Mouse (Mus musculus): ENCODE results near the gene Sox4.

Gene Sox4

DNA sequence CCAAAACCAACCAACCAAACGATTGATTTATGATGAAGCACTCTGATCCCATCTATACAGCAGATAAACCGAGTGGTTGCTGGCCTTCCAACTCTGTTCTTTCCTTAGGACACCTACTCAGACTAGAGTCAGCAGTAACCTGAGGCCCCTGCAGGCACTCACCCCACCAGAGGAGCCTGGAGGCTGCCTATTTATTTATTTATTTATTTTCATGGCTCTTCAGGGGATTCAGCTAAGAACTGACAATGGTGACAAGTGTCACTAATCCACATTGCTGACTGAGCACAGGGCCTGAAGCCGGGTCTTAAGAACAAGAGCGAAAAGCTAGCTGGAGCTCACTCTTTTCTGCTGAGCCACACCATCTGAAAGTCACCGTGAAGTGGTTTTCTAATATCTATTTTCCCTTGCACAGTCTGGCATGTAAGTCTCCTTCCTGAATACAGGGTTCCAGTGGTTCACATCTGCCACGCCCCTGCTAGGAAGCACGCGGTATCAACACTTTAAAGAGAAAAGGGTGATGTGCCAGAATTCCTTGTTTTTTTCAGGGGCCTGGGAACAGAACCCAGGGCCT, 6.9 kb downstream of the Sox4 start:
- no peak for DNase-seq (ENCODE audit: low spot score)

GRCm38 (mm10) chr13:28945681-28946080, 7.8 kb downstream of the Sox4 start:
- DNase-seq (ENCODE audit: low spot score) = no peak

- DNase-seq (ENCODE audit: low spot score) = no peak
These were observed 10.6 kb downstream of the Sox4 start for GRCm38 (mm10) chr13:28942926-28943325.

GRCm38 (mm10) chr13:28941983-28942630, 11.4 kb downstream of the Sox4 start:
- no peak for DNase-seq (ENCODE audit: low spot score)

- no peak for DNase-seq (ENCODE audit: low spot score)
These were observed 20.1 kb downstream of the Sox4 start for GRCm38 (mm10) chr13:28933375-28933774.

- DNase-seq (ENCODE audit: low spot score) = no peak
These were observed 21.7 kb downstream of the Sox4 start for GRCm38 (mm10) chr13:28931776-28932175.

- DNase-seq (ENCODE audit: low spot score) = no peak
These were observed 22.2 kb downstream of the Sox4 start for GRCm38 (mm10) chr13:28931266-28931665.

DNA sequence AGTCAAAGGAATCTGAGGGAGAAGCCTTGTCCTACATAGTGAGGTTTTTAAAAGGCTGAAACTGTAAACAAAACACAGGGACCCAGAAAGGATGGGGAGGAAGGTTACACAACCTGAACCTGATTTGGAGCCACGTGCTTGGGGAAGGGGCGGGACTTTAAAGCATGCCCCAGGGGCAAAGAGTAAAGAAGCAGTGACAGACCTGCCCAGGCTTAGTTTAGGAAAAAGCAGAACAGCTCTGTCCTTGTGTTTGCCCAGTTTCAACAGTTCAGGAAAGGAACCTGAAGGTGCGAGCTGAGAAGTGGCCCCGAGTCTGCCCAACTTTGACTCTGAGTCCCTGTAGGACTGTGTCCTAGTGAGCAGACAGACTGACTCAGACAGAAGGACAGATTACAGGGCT, 23.1 kb downstream of the Sox4 start:
- no peak for DNase-seq (ENCODE audit: low spot score)

DNA sequence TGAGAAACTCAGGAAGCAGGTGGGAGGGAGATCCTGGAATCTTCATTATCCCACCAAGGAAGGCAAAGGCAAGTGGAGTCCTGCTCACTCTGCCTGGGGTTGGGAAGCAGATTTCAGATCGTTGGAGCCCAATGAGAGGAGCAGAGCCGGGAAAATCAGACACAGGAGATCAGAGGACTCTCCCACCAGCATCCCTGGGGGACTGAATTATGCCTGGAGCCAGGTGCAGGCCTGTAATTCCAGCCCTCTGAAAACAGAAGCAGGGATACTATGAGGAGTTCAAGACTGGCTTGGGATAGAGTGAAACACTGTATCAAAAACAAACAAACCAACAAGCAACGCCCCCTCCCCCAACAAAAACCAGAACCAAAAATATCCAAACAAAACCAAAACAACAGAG, 23.6 kb downstream of the Sox4 start:
- no peak for DNase-seq (ENCODE audit: low spot score)

DNA sequence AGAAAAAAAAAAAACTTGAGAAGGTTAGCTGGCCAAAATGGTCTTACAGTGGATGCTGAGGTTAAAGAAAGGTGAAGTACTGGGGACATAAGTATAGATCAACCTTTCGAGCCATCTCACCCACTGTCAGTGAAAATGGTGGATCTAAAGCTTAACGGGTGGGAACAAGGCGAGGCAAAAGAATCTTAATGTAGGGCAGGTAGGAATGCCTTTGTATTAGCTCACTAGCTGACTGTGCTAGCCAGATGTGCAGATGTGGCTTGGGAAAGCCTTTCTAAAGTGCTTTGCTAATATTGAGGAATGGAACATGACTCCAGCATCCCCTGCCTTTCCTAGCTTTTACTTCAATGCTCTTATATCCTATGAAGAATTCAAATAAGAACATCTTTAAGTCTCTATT, 30.4 kb downstream of the Sox4 start:
- no peak for DNase-seq (ENCODE audit: low spot score)

DNA sequence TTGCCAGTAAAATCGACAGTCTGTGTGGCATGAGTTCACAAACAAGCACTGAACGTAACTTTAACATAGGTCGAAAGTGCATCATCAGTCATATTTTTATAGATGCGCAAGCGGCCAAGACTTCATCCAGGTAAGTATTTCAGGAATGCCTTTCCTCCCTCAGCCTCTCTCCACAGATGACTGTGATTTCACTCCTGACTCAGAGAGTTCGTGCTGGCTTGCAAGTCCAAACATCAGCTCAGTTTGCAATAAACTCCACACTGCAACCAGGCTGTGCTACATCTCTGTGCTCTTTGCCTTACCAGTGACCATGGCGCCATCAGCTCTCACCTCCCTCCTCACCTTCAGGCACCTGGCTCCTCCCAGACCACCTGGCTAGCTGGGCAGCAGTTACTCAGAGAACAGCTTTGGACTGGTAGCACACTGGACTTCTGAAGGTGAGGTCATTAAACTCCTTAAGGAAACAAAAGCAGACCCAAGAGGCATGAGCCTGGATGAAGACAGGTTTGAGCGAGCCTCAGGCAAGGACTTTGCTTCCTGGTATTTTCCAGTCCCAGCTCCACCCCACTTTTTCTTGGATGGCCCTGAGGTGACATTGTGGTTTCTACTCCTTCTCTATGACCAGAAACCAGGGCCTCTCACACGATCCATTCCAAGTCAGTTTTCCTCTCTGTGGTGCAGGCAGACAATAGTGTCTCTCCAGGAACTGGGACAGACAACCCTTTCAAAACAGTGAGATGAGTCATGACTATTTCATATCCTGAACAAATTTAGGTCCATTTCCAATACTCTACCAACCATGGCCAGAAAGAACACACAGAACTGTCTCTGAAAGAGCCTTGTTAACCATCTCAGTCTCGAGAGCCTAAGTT, 35.9 kb downstream of the Sox4 start:
- no peak for DNase-seq (ENCODE audit: low spot score)

GRCm38 (mm10) chr13:28913656-28914055, 39.9 kb downstream of the Sox4 start:
- no peak for DNase-seq (ENCODE audit: low spot score)

DNA sequence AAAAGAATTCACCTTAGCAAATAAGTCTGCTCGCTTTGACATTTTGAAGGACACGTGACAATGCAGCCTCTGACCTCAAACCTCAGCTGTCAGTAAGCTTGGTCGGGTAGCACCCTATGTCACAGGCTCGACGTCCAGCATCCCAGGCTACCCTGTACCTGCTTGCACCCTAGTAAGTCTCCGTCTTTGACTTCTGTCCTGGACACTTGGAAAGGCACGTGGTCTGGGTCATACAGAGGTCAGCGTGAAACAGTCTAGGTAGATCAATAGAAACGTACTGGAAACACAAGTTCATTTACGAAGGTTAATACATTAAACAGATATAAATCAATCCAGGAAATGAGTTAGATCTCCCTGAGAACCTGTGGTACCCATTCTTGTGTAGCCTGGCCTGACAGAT, 46.5 kb downstream of the Sox4 start:
- DNase-seq (ENCODE audit: low spot score) = no peak
